Mouse (Mus musculus) fat pad, adult 2 months (tissue): ENCODE measurements around the gene Khdc3.
"Not testable (repeated sequence)": the region's sequence is repeated elsewhere in the genome, so short reads cannot be mapped to it uniquely, and the experiment has no call there.

Experiments used
- DNase-seq: peaks from one replicate; pipeline ENCODE4 v3.0.0-alpha.2; 2011; ENCODE audit warnings: low read depth, low spot score; ENCODE audit errors: extremely low read depth

Khdc3 gene

GRCm38 (mm10) chr9:73101536-73101935 lies at the start of gene Khdc3:
TSS of gene Khdc3 (plus strand) at chr9:73101836.
- no peak for DNase-seq

GRCm38 (mm10) chr9:73055441-73055911 lies 46.2 kb upstream of the Khdc3 start:
- no peak for DNase-seq

- no peak for DNase-seq
These were observed 42.4 kb upstream of the Khdc3 start for GRCm38 (mm10) chr9:73059224-73059623.

GRCm38 (mm10) chr9:73063621-73064290 lies 37.9 kb upstream of the Khdc3 start:
- no peak for DNase-seq

- no peak for DNase-seq
These were observed 34.5 kb upstream of the Khdc3 start for GRCm38 (mm10) chr9:73067086-73067485.

- DNase-seq: no peak
These were observed 33.4 kb upstream of the Khdc3 start for GRCm38 (mm10) chr9:73068230-73068679.

- DNase-seq: no peak
These were observed 32.9 kb upstream of the Khdc3 start for GRCm38 (mm10) chr9:73068688-73069087.

GRCm38 (mm10) chr9:73070971-73071659 lies 30.5 kb upstream of the Khdc3 start:
- no peak for DNase-seq

- DNase-seq: no peak
These were observed 29.2 kb upstream of the Khdc3 start for GRCm38 (mm10) chr9:73072426-73072825.

- DNase-seq: no peak
These were observed 28.5 kb upstream of the Khdc3 start for GRCm38 (mm10) chr9:73073169-73073568.

- not testable (repeated sequence) for DNase-seq
These were observed 22.3 kb upstream of the Khdc3 start for GRCm38 (mm10) chr9:73079349-73079748.

GRCm38 (mm10) chr9:73079801-73080325 lies 21.8 kb upstream of the Khdc3 start:
- no peak for DNase-seq

- DNase-seq: no peak
These were observed 19.2 kb upstream of the Khdc3 start for GRCm38 (mm10) chr9:73082291-73083000.

GRCm38 (mm10) chr9:73083956-73084355 lies 17.7 kb upstream of the Khdc3 start:
- no peak for DNase-seq

GRCm38 (mm10) chr9:73085845-73086244 lies 15.8 kb upstream of the Khdc3 start:
- no peak for DNase-seq

GRCm38 (mm10) chr9:73087121-73087520 lies 14.5 kb upstream of the Khdc3 start:
- no peak for DNase-seq

- no peak for DNase-seq
These were observed 14.1 kb upstream of the Khdc3 start for GRCm38 (mm10) chr9:73087581-73087980.

GRCm38 (mm10) chr9:73089222-73089920 lies 12.3 kb upstream of the Khdc3 start:
- no peak for DNase-seq

GRCm38 (mm10) chr9:73090121-73090520 lies 11.5 kb upstream of the Khdc3 start:
- DNase-seq: no peak

GRCm38 (mm10) chr9:73091747-73092146 lies 9.9 kb upstream of the Khdc3 start:
- no peak for DNase-seq

GRCm38 (mm10) chr9:73094580-73094979 lies 7.1 kb upstream of the Khdc3 start:
- no peak for DNase-seq
